Mouse (Mus musculus) liver, adult 2 months (tissue): ENCODE measurements around the gene Ldlrap1. TPM values are rescaled to one million over a fixed set of nuclear protein-coding genes. Genes with fewer than 3 reads are reported as not detected.

ENCODE experiments used
- DNase-seq: peaks from one replicate; pipeline ENCODE4 v3.0.0-alpha.2; 2011; ENCODE audit warnings: low read depth, low spot score; ENCODE audit errors: extremely low read depth
- H3K27ac ChIP-seq: fragments of 200-500 bp; replicated peaks from 2 replicates; pipeline ENCODE4 v1.5.1; 2012; ENCODE audit warnings: low read depth, mild to moderate bottlenecking, control low read depth, inconsistent platforms, low read length; ENCODE audit not compliant: insufficient read depth
- H3K27me3 ChIP-seq: fragments of 200-500 bp; 2 replicates; pipeline ENCODE4 v1.6.1; 2012; ENCODE audit warnings: mild to moderate bottlenecking, moderate library complexity, low read length, inconsistent platforms; ENCODE audit not compliant: control insufficient read depth, insufficient read depth
- H3K36me3 ChIP-seq: fragments of 200-500 bp; 2 replicates; pipeline ENCODE4 v1.6.1; 2012; ENCODE audit warnings: low read length, inconsistent platforms; ENCODE audit not compliant: control insufficient read depth, insufficient read depth
- H3K4me1 ChIP-seq: fragments of 200-500 bp; 2 replicates; pipeline ENCODE4 v1.6.1; 2011; ENCODE audit warnings: low read length; ENCODE audit not compliant: control insufficient read depth, insufficient read depth
- H3K4me3 ChIP-seq: fragments of 200-500 bp; 2 replicates; pipeline ENCODE4 v1.5.1; 2011; ENCODE audit warnings: low read depth, mild to moderate bottlenecking, control low read depth, low read length, moderate library complexity; ENCODE audit not compliant: insufficient read depth
- H3K79me2 ChIP-seq: fragments of 200-500 bp; 2 replicates; pipeline ENCODE4 v1.6.1; 2012; ENCODE audit warnings: inconsistent platforms, mild to moderate bottlenecking, low read length, moderate library complexity; ENCODE audit not compliant: control insufficient read depth, insufficient read depth
- H3K9ac ChIP-seq: fragments of 200-500 bp; 2 replicates; pipeline ENCODE4 v1.6.1; 2012; ENCODE audit warnings: low read depth, mild to moderate bottlenecking, control low read depth, inconsistent platforms, low read length
- CTCF ChIP-seq: fragments of 200-500 bp; IDR thresholded peaks from 2 replicates; pipeline ENCODE4 v1.5.1; 2011; ENCODE audit warnings: low read depth, low read length, control low read depth
- POLR2A ChIP-seq: fragments of 200-500 bp; IDR thresholded peaks from 2 replicates; pipeline ENCODE4 v1.6.1; 2011; ENCODE audit warnings: low read length, control low read depth; ENCODE audit not compliant: insufficient read depth; ENCODE audit errors: extremely low read depth
- WGBS: fragments of 180-500 bp; shearing (Covaris S2); methylation state at CpG from one replicate; pipeline ENCODE4 v1.1.7; 2018; 5-methylcytosine and 5-hydroxymethylcytosine counted together
- polyA plus RNA-seq: library from polyadenylated mRNA; depleted of rRNA; stranded (reverse); fragments of >200 nt; gene quantifications from 2 replicates; pipeline ENCODE4 v1.2.3, GENCODE M21; 2012
- total RNA-seq: library from RNA; depleted of rRNA; stranded (reverse); fragments of >200 nt; gene quantifications from 2 replicates; pipeline ENCODE4 v1.2.3, GENCODE M21; 2014

Ldlrap1 gene
- total and polyA plus RNA-seq, 2 experiments: 6.5 to 19.8 TPM

- no peak for DNase-seq
- WGBS: 74% methylated on average over 4 of the region's 4 CpGs
- Histone ChIP-seq H3K27me3 (no peaks in the 10 kb centered on the region), H3K36me3 (no peaks in the 10 kb centered on the region), H3K79me2 (no peaks in the 10 kb centered on the region), H3K9ac (no peak overlapping the region), H3K4me3 (no peak overlapping the region), H3K27ac (no peak overlapping the region), H3K4me1 (peaks cover 4% of the 10 kb centered on the region)
- TF ChIP-seq POLR2A (no peak), CTCF (no peak)
Measured at GRCm38 (mm10) chr4:134772805-134773674, 5.2 kb upstream of the Ldlrap1 start.

- Histone ChIP-seq H3K9ac (no peak overlapping the region), H3K4me3 (no peak overlapping the region), H3K4me1 (peaks cover 15% of the 10 kb centered on the region), H3K27me3 (no peaks in the 10 kb centered on the region), H3K27ac (no peak overlapping the region), H3K79me2 (peaks cover 21% of the 10 kb centered on the region; the same call in 1 of the 2 replicates), H3K36me3 (no peaks in the 10 kb centered on the region)
- 97% methylated on average over 7 of the region's 7 CpGs for WGBS
- DNase-seq: no peak
- no peak for TF ChIP-seq POLR2A
Measured at GRCm38 (mm10) chr4:134769891-134770290, 2.1 kb upstream of the Ldlrap1 start.

- H3K79me2 ChIP-seq: peaks cover 28% of the 10 kb centered on the region; the same call in 1 of the 2 replicates
- peak; percentile 87 for DNase-seq
- TF ChIP-seq CTCF (no peak), POLR2A (no peak)
- H3K27me3 ChIP-seq: no peaks in the 10 kb centered on the region
- 54% methylated on average over 7 of the region's 7 CpGs for WGBS
- peaks cover 21% of the 10 kb centered on the region for H3K4me1 ChIP-seq
- H3K27ac ChIP-seq: no peak overlapping the region
- H3K36me3 ChIP-seq: no peaks in the 10 kb centered on the region
- H3K4me3 ChIP-seq: no peak overlapping the region
- H3K9ac ChIP-seq: no peak overlapping the region
Measured at GRCm38 (mm10) chr4:134769081-134769811, 1.4 kb upstream of the Ldlrap1 start.

- peak overlapping the region; percentile 62 for H3K9ac ChIP-seq
- 0 out of 2 replicates have a peak overlapping the region, but pooled peaks have one; percentile 20 for H3K27ac ChIP-seq
- H3K4me3 ChIP-seq: peak overlapping the region; percentile 98
- peaks cover 26% of the 10 kb centered on the region for H3K4me1 ChIP-seq
- H3K79me2 ChIP-seq: peaks cover 32% of the 10 kb centered on the region; the same call in 1 of the 2 replicates
- no peak for DNase-seq
- H3K36me3 ChIP-seq: no peaks in the 10 kb centered on the region
- WGBS: 18% methylated on average over 21 of the region's 21 CpGs
- no peaks in the 10 kb centered on the region for H3K27me3 ChIP-seq
- no peak for TF ChIP-seq POLR2A
- TF ChIP-seq CTCF: no peak
Measured at GRCm38 (mm10) chr4:134768226-134768888, 533 bp upstream of the Ldlrap1 start.

DNA sequence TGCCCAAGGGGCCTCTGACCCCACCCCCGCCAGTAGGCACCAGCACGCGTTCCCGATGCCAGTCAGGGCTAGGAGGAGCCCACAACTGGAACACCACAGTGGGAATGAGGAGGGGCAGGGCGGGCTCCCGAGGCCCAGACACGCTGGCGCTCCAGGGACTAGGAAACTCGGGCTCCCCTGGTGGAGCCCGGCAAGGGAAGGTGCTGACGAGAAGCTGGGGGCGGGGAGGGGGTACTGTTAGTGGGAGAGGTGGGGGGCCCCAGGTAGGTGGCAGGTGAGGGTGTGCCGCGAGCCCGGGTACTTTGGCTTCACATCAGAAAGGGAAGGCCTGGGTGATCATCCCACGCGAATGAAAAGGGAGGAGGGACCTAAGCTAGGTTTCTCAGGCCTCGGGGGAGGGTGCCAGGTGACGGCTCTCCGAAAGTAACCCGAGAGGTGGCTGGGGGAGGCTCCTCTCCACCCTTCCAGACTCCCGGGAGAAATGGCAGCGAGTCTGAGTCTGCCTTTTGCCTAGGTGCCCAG lies 859 bp downstream of the Ldlrap1 start:
- WGBS: 2% methylated on average over 23 of the region's 23 CpGs
- H3K27ac ChIP-seq: peak overlapping the region; percentile 84
- DNase-seq: peak; percentile 45
- H3K36me3 ChIP-seq: no peaks in the 10 kb centered on the region
- peaks cover 26% of the 10 kb centered on the region for H3K4me1 ChIP-seq
- no peaks in the 10 kb centered on the region for H3K27me3 ChIP-seq
- peak overlapping the region; percentile 95 for H3K9ac ChIP-seq
- no peak for TF ChIP-seq POLR2A
- 0 out of 2 replicates have a peak, but pooled peaks have one; percentile 0 for TF ChIP-seq CTCF
- H3K4me3 ChIP-seq: peak overlapping the region; percentile 98
- peaks cover 35% of the 10 kb centered on the region; the same call in 1 of the 2 replicates for H3K79me2 ChIP-seq
